Mouse (Mus musculus) C2C12 (cell line): ENCODE measurements around the gene Rgs6. TPM values are rescaled to one million over a fixed set of nuclear protein-coding genes. Genes with fewer than 3 reads are reported as not detected.

ENCODE experiments used
- H3K27me3 ChIP-seq: one replicate; pipeline ENCODE4 v1.6.1; 2011; ENCODE audit not compliant: control insufficient read depth, insufficient read depth, insufficient read length
- H3K36me3 ChIP-seq: one replicate; pipeline ENCODE4 v1.6.1; 2011; ENCODE audit not compliant: control insufficient read depth, insufficient read depth
- H3K4me3 ChIP-seq: one replicate; pipeline ENCODE4 v1.5.1; 2011; ENCODE audit warnings: mild to moderate bottlenecking, control low read depth; ENCODE audit not compliant: poor library complexity, insufficient read depth, severe bottlenecking
- H3K79me2 ChIP-seq: one replicate; pipeline ENCODE4 v1.6.1; 2011; ENCODE audit not compliant: control insufficient read depth, insufficient read depth
- H3K79me3 ChIP-seq: one replicate; pipeline ENCODE4 v1.6.1; 2011; ENCODE audit warnings: low read depth, control low read depth
- H3ac ChIP-seq: one replicate; pipeline ENCODE3; 2011; ENCODE audit warnings: low read depth; ENCODE audit not compliant: control insufficient read depth, insufficient read length
- CEBPB ChIP-seq: IDR thresholded peaks from one replicate; pipeline ENCODE4 v1.6.1; 2011; ENCODE audit warnings: low read depth, mild to moderate bottlenecking, control low read depth, moderate library complexity
- CTCF ChIP-seq: IDR thresholded peaks from one replicate; pipeline ENCODE4 v1.5.1; 2011; ENCODE audit not compliant: control insufficient read depth, insufficient read depth, insufficient read length
- FOSL1 ChIP-seq: IDR thresholded peaks from one replicate; pipeline ENCODE4 v1.8.0; 2011; ENCODE audit warnings: mild to moderate bottlenecking, low read length; ENCODE audit not compliant: poor library complexity, insufficient read depth, severe bottlenecking
- MAX ChIP-seq: IDR thresholded peaks from one replicate; pipeline ENCODE4 v1.6.1; 2011; ENCODE audit warnings: mild to moderate bottlenecking, control low read depth
- MYOD1 ChIP-seq: IDR thresholded peaks from one replicate; pipeline ENCODE4 v1.6.1; 2011; ENCODE audit warnings: low read depth; ENCODE audit not compliant: control insufficient read depth, insufficient read length
- MYOG ChIP-seq: IDR thresholded peaks from one replicate; pipeline ENCODE4 v1.6.1; 2011; ENCODE audit not compliant: control insufficient read depth, insufficient read length; ENCODE audit errors: extremely low read depth
- USF1 ChIP-seq: IDR thresholded peaks from one replicate; pipeline ENCODE4 v1.6.1; 2011; ENCODE audit warnings: low read depth, mild to moderate bottlenecking, control low read depth, moderate library complexity
- polyA plus RNA-seq: library from polyadenylated mRNA; unstranded; fragments of >200 nt; fragmentation: generic; extraction: Trizol; gene quantifications from one replicate; pipeline ENCODE4 v1.2.1, GENCODE M21; 2012; ENCODE audit warnings: missing spikeins

Rgs6 gene
- polyA plus RNA-seq, 1 experiment: not detected

DNA sequence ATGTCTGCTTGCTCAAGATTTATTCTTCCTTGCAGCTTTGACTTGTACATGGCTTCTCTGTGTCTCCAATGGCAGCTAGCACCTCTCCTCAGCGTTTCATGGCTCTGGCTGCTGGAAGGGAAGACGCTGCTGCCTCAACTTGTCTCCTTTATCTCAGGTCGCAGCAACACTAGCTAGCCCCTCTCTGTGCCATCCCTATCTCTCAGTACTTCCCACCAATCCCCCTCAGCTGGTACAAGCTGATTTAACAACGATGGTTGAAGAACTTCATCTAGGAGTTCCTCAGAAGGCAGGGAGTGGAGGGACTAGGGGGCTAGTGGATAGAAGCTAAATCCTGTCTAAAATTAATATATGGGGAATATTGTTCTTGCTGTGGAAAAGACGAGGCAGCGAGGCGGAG is 503.9 kb downstream of the Rgs6 start:
- TF ChIP-seq CTCF (no peak), MYOD1 (no peak), FOSL1 (no peak), USF1 (no peak), MAX (no peak), MYOG (no peak), CEBPB (no peak)
- no peak overlapping the region for H3ac ChIP-seq
- no peaks in the 10 kb centered on the region for H3K79me2 ChIP-seq
- H3K27me3 ChIP-seq: peaks cover 3% of the 10 kb centered on the region
- H3K4me3 ChIP-seq: no peak overlapping the region
- no peaks in the 10 kb centered on the region for H3K79me3 ChIP-seq
- no peaks in the 10 kb centered on the region for H3K36me3 ChIP-seq

DNA sequence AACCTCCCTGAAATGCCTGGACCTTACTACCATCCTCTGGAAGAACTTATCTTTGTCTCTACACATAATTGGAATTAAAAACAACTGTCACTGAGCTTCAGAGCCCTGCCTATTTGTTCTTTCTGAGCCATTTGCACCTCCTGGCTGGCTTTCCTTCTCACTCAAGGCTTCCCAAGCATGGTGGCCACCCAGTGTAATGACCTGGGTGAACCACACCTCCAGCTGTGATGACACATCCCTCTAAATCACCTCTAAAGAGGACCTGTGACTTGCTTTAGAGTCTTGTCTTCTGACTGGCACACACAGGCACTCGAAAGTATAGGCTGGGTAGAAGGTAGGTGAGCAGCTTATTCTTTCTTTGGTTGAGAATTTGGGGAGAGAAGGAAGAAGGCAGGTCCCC is 509.7 kb downstream of the Rgs6 start:
- TF ChIP-seq MYOG (no peak), CEBPB (no peak), FOSL1 (no peak), MYOD1 (no peak), MAX (no peak), USF1 (no peak), CTCF (no peak)
- H3K36me3 ChIP-seq: no peaks in the 10 kb centered on the region
- H3K27me3 ChIP-seq: no peaks in the 10 kb centered on the region
- H3K79me3 ChIP-seq: no peaks in the 10 kb centered on the region
- no peaks in the 10 kb centered on the region for H3K79me2 ChIP-seq
- H3ac ChIP-seq: no peak overlapping the region
- no peak overlapping the region for H3K4me3 ChIP-seq

GRCm38 (mm10) chr12:83098646-83099371 is 510.7 kb downstream of the Rgs6 start:
- no peak overlapping the region for H3ac ChIP-seq
- no peaks in the 10 kb centered on the region for H3K27me3 ChIP-seq
- H3K79me3 ChIP-seq: no peaks in the 10 kb centered on the region
- no peaks in the 10 kb centered on the region for H3K36me3 ChIP-seq
- H3K4me3 ChIP-seq: no peak overlapping the region
- no peak for TF ChIP-seq MYOD1
- TF ChIP-seq MAX: no peak
- TF ChIP-seq FOSL1: no peak
- no peak for TF ChIP-seq CEBPB
- H3K79me2 ChIP-seq: no peaks in the 10 kb centered on the region

GRCm38 (mm10) chr12:83099920-83100319 is 511.8 kb downstream of the Rgs6 start:
- no peaks in the 10 kb centered on the region for H3K36me3 ChIP-seq
- no peaks in the 10 kb centered on the region for H3K79me2 ChIP-seq
- TF ChIP-seq MAX (no peak), MYOD1 (no peak), CEBPB (no peak), CTCF (no peak), FOSL1 (no peak), USF1 (no peak), MYOG (no peak)
- H3ac ChIP-seq: no peak overlapping the region
- no peaks in the 10 kb centered on the region for H3K27me3 ChIP-seq
- no peaks in the 10 kb centered on the region for H3K79me3 ChIP-seq
- H3K4me3 ChIP-seq: no peak overlapping the region

- H3ac ChIP-seq: no peak overlapping the region
- H3K36me3 ChIP-seq: no peaks in the 10 kb centered on the region
- no peaks in the 10 kb centered on the region for H3K79me2 ChIP-seq
- TF ChIP-seq MYOG: no peak
- TF ChIP-seq CEBPB: no peak
- no peak for TF ChIP-seq MAX
- no peak for TF ChIP-seq FOSL1
- no peak for TF ChIP-seq CTCF
- H3K4me3 ChIP-seq: no peak overlapping the region
- no peaks in the 10 kb centered on the region for H3K27me3 ChIP-seq
- no peaks in the 10 kb centered on the region for H3K79me3 ChIP-seq
Observed at GRCm38 (mm10) chr12:83100413-83100812, 512.3 kb downstream of the Rgs6 start.

GRCm38 (mm10) chr12:83100848-83101247 is 512.8 kb downstream of the Rgs6 start:
- Histone ChIP-seq H3K36me3 (no peaks in the 10 kb centered on the region), H3K27me3 (no peaks in the 10 kb centered on the region), H3K79me2 (no peaks in the 10 kb centered on the region)

More at GRCm38 (mm10) chr12:83100848-83101247, 512.8 kb downstream of the Rgs6 start:
- no peaks in the 10 kb centered on the region for H3K79me3 ChIP-seq
- no peak overlapping the region for H3ac ChIP-seq
- TF ChIP-seq MYOG (no peak), USF1 (no peak), MAX (no peak), CTCF (no peak), FOSL1 (no peak), CEBPB (no peak), MYOD1 (no peak)
- no peak overlapping the region for H3K4me3 ChIP-seq
